Mouse (Mus musculus) lung, postnatal 0 days (tissue): ENCODE data around the gene Bicdl1. TPM values are rescaled to one million over a fixed set of nuclear protein-coding genes. Genes with fewer than 3 reads are reported as not detected.

ENCODE experiments used
- ATAC-seq: fragments of 200-750 bp; cut with Nextera tagmentation; 2 replicates; pipeline ENCODE4 v1.8.0; 2017; ENCODE audit warnings: moderate library complexity
- DNase-seq: peaks from one replicate; pipeline ENCODE4 v3.0.0-alpha.2; 2016; ENCODE audit warnings: low spot score
- H3K27ac ChIP-seq: fragments of 300-500 bp; sonication (generic); 2 replicates; pipeline ENCODE4 v1.5.1; 2014; ENCODE audit warnings: antibody characterized with exemption, mild to moderate bottlenecking, low read length, mixed read lengths
- H3K27me3 ChIP-seq: fragments of 300-500 bp; sonication (generic); replicated peaks from 2 replicates; pipeline ENCODE4 v1.6.1; 2014; ENCODE audit warnings: low read length, mixed read lengths; ENCODE audit not compliant: insufficient read depth
- H3K36me3 ChIP-seq: fragments of 300-500 bp; sonication (generic); 2 replicates; pipeline ENCODE4 v1.6.1; 2014; ENCODE audit warnings: low read length, mixed read lengths; ENCODE audit not compliant: insufficient read depth
- H3K4me1 ChIP-seq: fragments of 300-500 bp; sonication (generic); 2 replicates; pipeline ENCODE4 v1.6.1; 2014; ENCODE audit warnings: antibody characterized with exemption, low read depth, low read length, mixed read lengths; ENCODE audit not compliant: insufficient read depth
- H3K4me2 ChIP-seq: fragments of 300-500 bp; sonication (generic); replicated peaks from 2 replicates; pipeline ENCODE4 v1.6.1; 2014; ENCODE audit warnings: low read depth, mild to moderate bottlenecking, low read length, moderate library complexity, mixed read lengths
- H3K4me3 ChIP-seq: fragments of 300-500 bp; sonication (generic); 2 replicates; pipeline ENCODE4 v1.5.1; 2014; ENCODE audit warnings: low read depth, low read length
- H3K9ac ChIP-seq: fragments of 300-500 bp; sonication (generic); replicated peaks from 2 replicates; pipeline ENCODE4 v1.6.1; 2014; ENCODE audit warnings: low read depth, mild to moderate bottlenecking
- H3K9me3 ChIP-seq: fragments of 300-500 bp; sonication (generic); 2 replicates; pipeline ENCODE4 v1.6.1; 2016; ENCODE audit warnings: low read length, mixed read lengths
- CTCF ChIP-seq: IDR thresholded peaks from 2 replicates; pipeline ENCODE4 v1.5.1; 2016; ENCODE audit warnings: antibody characterized with exemption, mild to moderate bottlenecking
- EP300 ChIP-seq: IDR thresholded peaks from 2 replicates; pipeline ENCODE4 v1.6.1; 2016; ENCODE audit warnings: antibody characterized with exemption, mild to moderate bottlenecking, control low read depth
- WGBS: fragments of 180-500 bp; shearing (Covaris S2); extraction: QIAGEN DNeasy Blood & Tissue Kit; methylation state at CpG from one replicate; pipeline ENCODE4 v1.1.7; 2014; 5-methylcytosine and 5-hydroxymethylcytosine counted together
- polyA plus RNA-seq: library from polyadenylated mRNA; unstranded; fragments of >200 nt; fragmentation: Nextera tagmentation; extraction: Ambion mirVana; gene quantifications from 2 replicates; pipeline ENCODE4 v1.2.1, GENCODE M21; 2015

Gene Bicdl1
- polyA plus RNA-seq, 1 experiment from 2014 or later = 12.4 TPM

DNA sequence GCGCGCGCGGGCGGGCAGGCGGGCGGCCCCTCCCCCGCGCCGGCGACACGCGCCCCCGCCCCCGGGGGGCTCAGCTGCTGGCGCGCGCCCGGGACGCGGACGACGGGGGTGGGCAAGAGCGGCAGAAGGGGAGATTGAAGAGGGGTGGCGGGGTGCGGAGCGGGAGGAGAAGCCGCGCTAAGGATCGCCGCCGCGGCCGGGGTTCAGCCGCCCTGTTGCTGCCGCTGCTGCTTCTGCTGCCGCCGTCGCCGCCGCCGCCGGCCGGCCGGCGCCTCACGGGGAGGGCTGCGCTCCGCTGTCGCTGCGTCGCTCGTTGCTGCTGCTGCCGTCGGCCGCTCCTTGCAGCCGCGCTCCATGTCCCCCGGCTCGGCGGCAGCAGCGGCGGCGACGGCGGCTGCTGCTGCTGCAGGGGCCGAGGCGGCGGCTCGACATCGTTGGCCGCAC lies 333 bp upstream of the Bicdl1 start:
- Histone ChIP-seq H3K36me3 (no peaks in the 10 kb centered on the region), H3K27ac (0 out of 2 replicates have a peak overlapping the region, but pooled peaks have one; percentile 43), H3K4me2 (peak overlapping the region; percentile 99), H3K9ac (no peak overlapping the region), H3K4me3 (peak overlapping the region; percentile 51), H3K27me3 (peaks cover 24% of the 10 kb centered on the region), H3K9me3 (no peaks in the 10 kb centered on the region), H3K4me1 (peaks cover 11% of the 10 kb centered on the region; the same call in 1 of the 2 replicates)
- DNase-seq (no peak), ATAC-seq (peak; percentile 10)
- WGBS = 14% methylated on average over 8 of the region's 72 CpGs
- TF ChIP-seq EP300 = no peak
- TF ChIP-seq CTCF = no peak

DNA sequence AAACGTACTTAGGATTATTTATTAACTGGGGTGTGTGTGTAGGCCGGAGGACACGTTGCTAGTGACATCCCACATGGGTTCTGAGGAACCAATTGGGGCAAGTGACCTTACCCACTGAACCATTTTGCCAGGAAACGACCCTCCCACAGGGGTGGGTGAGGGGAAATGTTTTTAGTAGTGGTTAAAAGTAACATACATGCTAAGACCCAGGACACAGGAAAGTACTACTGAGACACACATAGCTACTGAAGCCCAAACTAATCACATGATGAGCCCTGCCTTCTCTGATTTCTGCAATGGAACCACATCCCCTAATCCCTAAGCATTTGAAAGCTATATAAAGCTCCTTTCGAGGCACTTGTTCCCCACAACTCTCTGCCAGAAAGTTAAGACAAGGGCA lies 1.1 kb downstream of the Bicdl1 start:
- WGBS = 70% methylated on average over 5 of the region's 5 CpGs
- peaks cover 24% of the 10 kb centered on the region for H3K27me3 ChIP-seq
- no peak overlapping the region for H3K4me3 ChIP-seq
- DNase-seq (no peak), ATAC-seq (no peak)
- TF ChIP-seq EP300 (no peak), CTCF (no peak)
- no peaks in the 10 kb centered on the region for H3K36me3 ChIP-seq
- peaks cover 11% of the 10 kb centered on the region; the same call in 1 of the 2 replicates for H3K4me1 ChIP-seq
- H3K4me2 ChIP-seq = no peak overlapping the region
- H3K27ac ChIP-seq = no peak overlapping the region
- no peak overlapping the region for H3K9ac ChIP-seq
- no peaks in the 10 kb centered on the region for H3K9me3 ChIP-seq

DNA sequence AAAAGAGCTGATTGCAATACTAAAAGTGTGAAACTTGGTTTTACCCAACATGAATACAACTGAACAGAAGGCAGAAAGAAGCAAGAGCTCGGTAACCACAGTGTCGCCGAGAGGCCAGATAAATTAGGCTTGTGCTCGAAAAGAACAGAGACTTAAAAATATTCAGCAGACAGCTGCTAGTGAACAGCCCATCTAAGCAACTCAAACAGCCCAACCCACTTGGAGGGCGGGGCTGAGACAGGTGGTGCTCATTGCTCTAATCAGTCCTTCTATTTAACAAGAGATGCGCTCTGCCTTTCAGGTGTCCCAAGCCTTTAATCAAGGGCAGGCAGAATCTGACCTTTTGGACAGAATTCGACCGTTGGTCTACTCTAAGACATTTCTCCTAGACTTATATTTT lies 4.8 kb downstream of the Bicdl1 start:
- Histone ChIP-seq H3K27me3 (peaks cover 16% of the 10 kb centered on the region), H3K27ac (no peak overlapping the region), H3K4me1 (peaks cover 7% of the 10 kb centered on the region; the same call in 1 of the 2 replicates), H3K9ac (no peak overlapping the region), H3K9me3 (no peaks in the 10 kb centered on the region), H3K36me3 (no peaks in the 10 kb centered on the region), H3K4me2 (no peak overlapping the region), H3K4me3 (no peak overlapping the region)
- DNase-seq (no peak), ATAC-seq (no peak)
- TF ChIP-seq CTCF = no peak
- no peak for TF ChIP-seq EP300
- 81% methylated on average over 8 of the region's 8 CpGs for WGBS

DNA sequence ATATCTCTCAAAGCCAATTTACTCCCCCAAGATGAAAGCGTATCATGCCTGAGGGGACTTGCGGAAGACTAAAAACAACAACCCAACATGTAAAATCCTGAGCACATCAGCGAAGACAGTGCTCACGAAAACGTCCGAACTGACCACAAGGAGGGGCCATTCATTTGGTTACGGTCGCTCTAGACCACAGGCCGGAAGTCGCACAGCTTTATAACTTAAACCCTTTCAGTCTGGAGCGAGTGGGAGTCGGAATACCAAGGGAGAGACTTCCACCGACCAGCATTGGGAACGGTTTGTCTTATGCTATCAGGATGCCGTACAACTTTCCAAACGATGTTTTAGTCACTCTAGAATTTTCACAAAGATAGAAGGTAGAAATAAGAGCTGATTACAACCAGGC lies 5.4 kb downstream of the Bicdl1 start:
- Histone ChIP-seq H3K4me3 (no peak overlapping the region), H3K4me2 (no peak overlapping the region), H3K9me3 (no peaks in the 10 kb centered on the region), H3K27ac (no peak overlapping the region), H3K4me1 (peaks cover 6% of the 10 kb centered on the region; the same call in 1 of the 2 replicates), H3K36me3 (no peaks in the 10 kb centered on the region), H3K27me3 (peaks cover 15% of the 10 kb centered on the region), H3K9ac (no peak overlapping the region)
- ATAC-seq (no peak), DNase-seq (no peak)
- 75% methylated on average over 16 of the region's 16 CpGs for WGBS
- TF ChIP-seq CTCF = no peak
- no peak for TF ChIP-seq EP300

DNA sequence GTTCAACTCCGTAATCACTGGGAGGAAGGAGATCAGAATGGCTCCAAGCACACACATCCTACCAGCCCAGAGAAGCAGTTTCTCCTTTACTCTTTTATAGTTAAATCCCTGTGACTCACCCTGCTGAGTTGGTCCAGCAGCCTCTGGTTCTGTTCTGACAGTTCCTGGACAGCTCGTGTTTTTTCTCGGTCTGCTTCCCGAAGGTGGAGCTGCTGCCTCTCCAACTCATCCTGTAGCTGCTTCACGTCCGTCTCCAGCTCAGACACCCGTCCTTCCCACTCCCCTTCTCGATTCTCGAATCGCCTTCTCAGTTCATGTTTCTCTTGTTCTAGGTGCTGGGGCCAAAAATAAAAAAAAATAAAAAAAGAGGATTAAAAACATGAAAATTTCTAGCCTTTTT lies 7.0 kb downstream of the Bicdl1 start:
- no peak overlapping the region for H3K9ac ChIP-seq
- TF ChIP-seq EP300 (no peak), CTCF (no peak)
- H3K9me3 ChIP-seq = no peaks in the 10 kb centered on the region
- no peaks in the 10 kb centered on the region for H3K36me3 ChIP-seq
- H3K27me3 ChIP-seq = 0 out of 2 replicates have a peak, but pooled peaks cover under 1% of the 10 kb centered on the region
- ATAC-seq (no peak), DNase-seq (no peak)
- H3K4me3 ChIP-seq = no peak overlapping the region
- H3K27ac ChIP-seq = no peak overlapping the region
- no peaks in the 10 kb centered on the region for H3K4me1 ChIP-seq
- H3K4me2 ChIP-seq = no peak overlapping the region
- 76% methylated on average over 10 of the region's 10 CpGs for WGBS

DNA sequence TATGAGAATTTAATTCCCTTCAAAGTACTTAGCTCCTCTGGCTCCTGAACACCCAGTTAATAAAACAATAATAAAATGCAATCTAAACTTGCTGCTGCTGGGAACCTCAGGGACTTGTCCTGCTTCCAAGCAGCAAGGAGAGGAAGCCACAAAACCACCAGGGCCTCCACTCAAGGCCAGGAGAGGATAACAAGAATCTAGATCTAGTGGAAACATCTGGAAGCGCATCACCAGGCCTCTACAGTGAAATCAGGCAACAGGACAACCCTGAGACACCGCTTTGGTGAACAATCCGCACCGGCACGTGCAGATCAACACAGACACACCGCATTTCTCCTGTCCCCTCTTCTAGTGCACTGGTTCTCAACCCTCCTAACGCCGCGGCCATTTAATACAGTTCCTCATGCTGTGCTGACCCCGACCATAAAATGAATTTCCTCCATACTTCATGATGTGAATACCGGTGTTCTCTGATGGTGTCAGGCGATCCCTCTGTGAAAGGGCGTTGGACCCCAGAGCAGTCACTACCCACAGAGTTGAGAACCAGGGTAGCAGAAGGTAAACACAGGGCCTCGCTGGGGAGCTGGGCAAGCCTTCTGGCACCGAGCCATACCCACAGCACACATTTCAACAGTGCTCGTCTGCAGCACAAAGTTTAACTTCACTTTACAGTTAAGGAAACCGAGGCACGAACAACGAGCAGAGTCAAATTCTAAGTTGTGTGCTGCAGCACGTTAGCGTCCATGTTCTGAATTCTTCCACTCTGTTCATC lies 9.0 kb downstream of the Bicdl1 start:
- ATAC-seq (no peak), DNase-seq (no peak)
- Histone ChIP-seq H3K4me1 (no peaks in the 10 kb centered on the region), H3K9ac (no peak overlapping the region), H3K4me3 (no peak overlapping the region), H3K4me2 (no peak overlapping the region), H3K36me3 (no peaks in the 10 kb centered on the region), H3K27me3 (no peaks in the 10 kb centered on the region), H3K27ac (no peak overlapping the region), H3K9me3 (no peaks in the 10 kb centered on the region)
- 71% methylated on average over 21 of the region's 21 CpGs for WGBS
- TF ChIP-seq CTCF (no peak), EP300 (no peak)
